Mouse (Mus musculus): ENCODE measurements around the gene Mdm4.

GRCm38 (mm10) chr1:132918117-132918680 lies 112.2 kb downstream of the Mdm4 start:
- no peak for TF ChIP-seq MYC (IDR thresholded peaks at IDR 0.05; ENCODE audit: low read depth, low read length)
- TF ChIP-seq TAL1 (IDR thresholded peaks at IDR 0.05; ENCODE audit: low read length) = no peak
- TF ChIP-seq ZMIZ1 (IDR thresholded peaks at IDR 0.05; ENCODE audit: low read depth, low read length) = no peak
- no peak for TF ChIP-seq EP300 (IDR thresholded peaks at IDR 0.05; ENCODE audit: low read depth in 1 of 2, low read length in 2 of 2)
- TF ChIP-seq ELF1 (IDR thresholded peaks at IDR 0.05; ENCODE audit: low read depth, low read length) = no peak
- no peak for TF ChIP-seq RCOR1 (IDR thresholded peaks at IDR 0.05; ENCODE audit: low read depth, low read length)
- TF ChIP-seq CHD2 (IDR thresholded peaks at IDR 0.05; ENCODE audit: low read length) = no peak
- TF ChIP-seq NRF1 (IDR thresholded peaks at IDR 0.05; ENCODE audit: insufficient read depth, low read depth, low read length, poor library complexity, severe bottlenecking) = no peak
- no peak for TF ChIP-seq POLR2AphosphoS2 (IDR thresholded peaks at IDR 0.05; ENCODE audit: low read length)

Measured in MEL (cell line).